Mouse (Mus musculus) CD4-positive, CD25-positive, alpha-beta regulatory T cell, adult 4 months (primary cell): ENCODE measurements around the gene Itpr2. TPM values are rescaled to one million over a fixed set of nuclear protein-coding genes. Genes with fewer than 3 reads are reported as not detected.

Source experiments
- ATAC-seq: one replicate; pipeline ENCODE4 v1.8.0; 2017
- polyA plus RNA-seq, 2 experiments: library from polyadenylated mRNA; unstranded; fragments of 100-300 nt; shearing (Covaris generic); gene quantifications; one replicate each; pipeline ENCODE4 v1.2.1; 2017

Gene Itpr2
- polyA plus RNA-seq, 2 experiments from 2014 or later: 69.7 to 84.1 TPM

DNA sequence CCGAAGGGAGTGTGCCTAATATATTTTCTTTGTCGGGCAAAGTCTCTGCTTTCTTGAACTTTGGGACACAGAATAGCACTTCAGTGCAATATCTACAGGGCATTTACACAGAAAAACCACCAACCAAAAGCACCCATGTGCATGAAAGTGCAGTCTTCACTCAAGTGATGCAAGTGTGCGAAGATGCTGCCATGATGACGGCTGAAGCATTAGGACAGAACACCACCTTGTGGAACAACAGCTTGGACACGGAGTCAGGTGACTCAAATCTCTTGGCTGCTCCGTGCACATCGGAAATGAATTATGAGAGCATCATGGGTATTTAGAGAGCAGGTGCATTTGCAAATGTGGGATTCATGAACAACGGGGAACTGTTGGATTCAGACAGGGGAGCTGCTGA is 420.4 kb downstream of the Itpr2 start:
- ATAC-seq: no peak

DNA sequence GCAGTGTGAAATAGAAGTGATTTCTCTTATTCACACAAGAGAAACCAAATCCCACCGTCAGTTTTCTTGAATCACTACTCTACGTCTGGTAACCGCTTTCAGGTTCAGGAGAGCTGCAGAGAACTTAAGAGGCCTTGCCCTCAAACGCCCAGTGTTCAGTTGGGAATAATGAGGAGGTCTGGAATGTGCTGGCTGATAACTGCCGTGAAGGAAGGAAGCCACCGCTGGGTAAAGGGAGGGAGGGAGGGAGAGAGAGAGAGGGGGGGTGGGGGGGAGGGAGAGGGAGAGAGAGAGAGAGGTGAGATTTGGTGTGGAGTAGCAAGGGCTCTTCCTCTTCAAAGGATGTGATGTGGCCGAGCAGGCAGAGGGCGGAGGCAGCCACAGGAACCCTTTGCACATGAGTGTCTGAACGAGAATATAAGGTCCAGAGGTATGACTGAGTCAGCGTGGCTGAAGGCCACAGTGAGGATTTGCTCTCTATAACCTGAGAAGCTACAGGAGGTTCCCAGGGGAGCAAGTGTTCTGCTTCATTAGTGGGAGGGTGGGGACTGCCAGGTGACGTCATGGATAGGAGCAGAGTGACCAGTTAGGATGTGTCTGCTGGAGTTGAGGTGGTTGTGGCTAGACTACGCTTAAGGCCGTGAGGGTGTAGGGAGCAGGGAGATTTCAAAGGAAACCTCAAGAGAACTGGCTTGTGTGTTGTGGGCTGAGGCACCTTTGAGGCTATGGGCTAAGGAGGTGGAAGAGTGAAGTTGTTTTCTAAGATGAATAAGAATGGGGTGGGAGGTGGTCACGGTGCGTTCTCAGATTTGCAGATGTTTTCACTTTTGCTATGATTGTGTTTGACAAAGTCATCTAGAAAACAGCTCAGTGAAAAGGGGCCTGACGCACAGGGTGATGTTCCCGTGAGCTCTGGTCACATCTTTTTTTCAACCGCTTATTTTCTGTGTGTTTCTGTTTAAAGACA is 421.2 kb downstream of the Itpr2 start:
- peak; percentile 70 for ATAC-seq

DNA sequence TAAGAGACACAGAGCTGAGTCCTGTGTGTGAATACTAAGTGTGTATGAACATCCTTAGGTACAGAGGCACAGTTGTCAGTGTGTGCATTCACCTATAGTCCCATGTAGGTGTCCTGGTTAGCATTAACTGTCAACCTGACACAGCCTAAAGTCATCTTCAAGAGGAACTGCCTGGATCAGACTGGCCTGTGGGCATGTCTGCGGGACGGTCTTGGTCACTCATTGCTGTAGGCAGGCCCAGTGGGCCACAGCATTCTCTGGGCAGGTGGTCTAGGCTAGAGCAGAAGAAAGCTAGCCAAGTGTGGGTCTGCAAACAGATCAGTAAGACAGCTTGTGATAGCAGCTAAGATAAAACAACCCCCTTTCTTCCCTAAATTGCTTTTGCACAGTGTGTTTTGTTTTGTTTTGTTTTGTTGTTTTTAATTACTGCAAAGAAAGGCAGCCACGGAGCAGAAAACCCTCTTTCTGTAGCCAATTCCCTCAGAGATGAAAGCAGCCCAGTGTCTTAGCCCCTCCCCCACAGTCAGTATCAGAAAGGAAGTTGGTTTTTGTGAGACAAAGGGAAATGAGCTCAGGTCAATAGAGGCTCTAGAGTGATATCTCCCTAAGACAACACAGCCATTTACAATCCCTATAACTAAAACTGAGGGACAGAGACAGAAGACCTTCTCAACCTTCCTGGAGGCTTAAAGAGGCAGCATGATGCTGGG is 422.1 kb downstream of the Itpr2 start:
- ATAC-seq: peak; percentile 43

DNA sequence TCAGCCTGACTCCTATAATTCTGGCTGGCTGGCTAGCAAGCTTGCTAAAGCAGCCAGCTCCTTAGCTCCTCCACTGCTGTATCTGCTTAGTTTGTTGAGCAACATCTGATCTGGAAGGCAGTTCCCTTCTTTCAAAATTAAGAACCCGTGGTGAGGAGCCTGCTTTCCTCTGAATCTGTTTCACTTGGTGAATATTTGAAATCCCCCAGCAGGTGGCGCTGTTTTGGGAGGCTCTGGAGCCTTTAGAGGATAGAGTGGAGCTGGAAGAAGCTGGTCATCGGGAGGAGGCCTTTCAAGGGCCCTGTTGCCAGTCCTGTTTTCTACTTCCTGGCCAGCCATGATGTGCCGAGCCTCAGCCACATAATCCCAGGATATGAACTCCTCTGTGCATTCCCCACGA is 422.8 kb downstream of the Itpr2 start:
- ATAC-seq: no peak

DNA sequence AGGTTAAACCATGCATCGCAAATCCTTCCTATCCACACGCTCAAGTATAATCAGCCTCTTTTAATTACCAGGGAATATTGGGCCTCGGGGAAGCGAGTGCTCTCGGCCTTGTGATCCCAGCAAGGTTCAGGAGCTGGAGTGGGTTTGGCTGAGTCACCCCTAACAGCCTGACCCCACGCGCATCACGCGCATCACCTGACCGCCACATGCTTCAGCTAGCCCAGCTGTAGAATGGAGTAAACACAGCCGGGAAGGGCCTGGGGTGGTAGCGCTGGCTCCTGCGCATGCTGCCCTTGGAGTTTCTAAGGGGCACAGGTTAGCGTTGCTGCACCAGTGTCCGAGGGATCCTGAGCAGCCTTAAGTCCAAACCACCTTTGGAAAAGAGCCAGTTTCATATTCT is 423.9 kb downstream of the Itpr2 start:
- ATAC-seq: no peak

DNA sequence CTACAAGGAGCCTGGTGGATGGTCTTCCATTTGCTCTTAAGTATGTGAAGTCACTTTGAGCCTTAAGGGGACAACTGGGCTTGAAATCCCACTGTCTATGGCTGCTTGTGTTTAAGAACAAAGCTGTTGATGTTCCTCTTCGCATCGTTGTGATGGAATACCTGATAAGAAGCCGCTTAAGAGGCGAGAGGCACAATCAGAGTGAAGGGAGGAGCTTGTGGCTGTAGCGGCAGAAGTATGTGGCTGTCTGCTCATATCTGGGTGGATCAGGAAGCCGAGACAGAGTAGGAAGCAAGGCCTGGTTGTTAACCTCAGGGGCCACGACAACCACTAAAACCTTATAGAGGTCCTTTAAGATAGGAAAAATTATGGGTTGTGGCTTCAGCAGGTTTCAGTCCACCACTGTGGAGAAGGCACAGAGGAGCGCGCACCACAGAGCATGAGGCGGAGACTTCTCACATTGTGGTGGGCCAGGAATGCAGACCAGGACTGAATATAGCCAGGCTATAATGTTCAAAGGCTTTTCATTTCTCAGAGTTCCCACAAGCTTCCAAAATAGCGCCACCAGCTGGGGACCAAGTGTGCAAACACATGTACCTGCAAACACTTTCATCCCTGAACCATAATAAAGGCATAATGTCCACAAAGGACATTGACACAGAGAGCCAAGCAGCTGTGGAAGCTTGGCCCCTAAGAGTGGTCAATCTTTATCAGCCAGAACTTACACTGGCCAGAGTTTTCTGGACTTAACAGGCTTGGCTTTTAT is 424.7 kb downstream of the Itpr2 start:
- ATAC-seq: peak; percentile 42

DNA sequence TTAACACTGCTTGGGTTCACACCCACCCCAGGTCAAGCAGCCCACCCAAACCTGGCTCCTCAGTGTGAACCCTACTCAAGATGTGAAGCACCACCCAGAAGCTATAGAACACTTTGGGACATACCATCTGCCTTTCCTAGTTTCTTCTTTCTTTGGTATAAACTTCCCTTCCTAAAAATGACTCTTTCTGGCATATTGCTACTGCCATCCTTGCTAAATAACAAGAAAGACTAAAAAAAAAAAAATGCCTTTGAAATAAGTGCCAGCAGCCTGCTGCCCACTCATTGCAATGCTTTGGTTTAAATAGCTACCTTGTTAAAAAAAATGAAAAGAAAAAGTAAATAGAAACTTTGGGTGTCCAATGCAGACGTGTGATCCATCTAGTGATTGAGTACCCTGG is 429.2 kb downstream of the Itpr2 start:
- no peak for ATAC-seq

DNA sequence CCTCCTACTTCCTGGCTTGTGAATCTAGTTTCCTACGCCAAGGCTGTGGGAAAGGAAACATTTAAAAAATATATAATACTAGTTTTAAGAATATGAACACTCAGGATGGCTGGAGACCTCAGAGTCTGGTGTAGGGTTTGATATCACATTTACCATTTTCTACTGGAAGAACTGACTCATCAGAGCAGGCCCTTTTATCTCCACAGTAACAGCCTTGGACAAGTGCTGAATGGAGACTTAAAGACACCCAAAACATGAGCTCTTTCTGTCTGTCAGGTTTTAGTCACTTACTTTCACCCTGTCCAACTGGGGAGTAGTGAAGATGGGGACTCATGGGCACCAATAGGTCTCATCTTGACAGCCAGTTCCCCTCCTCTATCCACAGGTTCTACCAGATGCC is 430.1 kb downstream of the Itpr2 start:
- ATAC-seq: no peak

Other genes starting within 250 kb of the Itpr2 start
- 100 to 1,000 TPM; 107 to 113 TPM for gene Fgfr1op2, start 75.0 kb upstream of the Itpr2 start, polyA plus RNA-seq
- gene Ints13, start 75.6 kb upstream of the Itpr2 start, polyA plus RNA-seq: 10 to 100 TPM; 53.1 to 58.5 TPM
- 10 to 100 TPM; 54.1 to 67.2 TPM for gene Med21, start 140.3 kb upstream of the Itpr2 start, polyA plus RNA-seq
- gene Tm7sf3, start 140.6 kb upstream of the Itpr2 start, polyA plus RNA-seq: 1 to 10 TPM; 3.8 to 4.2 TPM
- 10 to 100 TPM; 18.7 to 19.9 TPM for gene Stk38l, start 222.8 kb upstream of the Itpr2 start, polyA plus RNA-seq